ENCODE assay signal across 12 mouse cellular contexts in the genomic region with DNA sequence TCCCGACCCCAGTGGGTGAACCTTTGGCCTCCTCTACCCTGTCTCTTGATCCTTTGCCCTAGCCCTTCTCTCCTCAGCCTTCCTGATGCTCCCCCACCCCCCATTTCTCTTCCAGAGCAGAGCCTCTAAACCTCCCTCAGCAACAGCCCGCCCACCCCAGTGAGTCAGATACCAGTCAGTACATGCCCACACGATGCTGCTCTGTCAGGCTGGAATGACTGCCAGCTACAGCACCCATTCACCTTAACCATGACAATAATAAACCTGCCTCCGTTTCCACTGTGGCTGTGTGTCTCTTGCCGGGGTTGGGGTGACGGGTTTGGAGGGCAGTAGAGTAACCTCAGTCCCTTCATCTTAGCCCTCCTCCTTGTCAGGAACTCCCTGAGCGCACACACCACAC. TPM values are rescaled to one million over a fixed set of nuclear protein-coding genes. Genes with fewer than 3 reads are reported as not detected.
DNase-seq lines count a peak whose midpoint lies in the region; ATAC-seq and TF ChIP-seq lines count a peak whose summit lies in the region.
"Had no signal": no experiment of that assay in that cellular context is flagged by ENCODE, and none has a peak within 500 bp of the region (broad histone marks: within the 10 kb centered on the region; RNA-seq: fewer than 3 reads in every experiment).

No protein-coding gene starts in this region.

- peak overlapping the region; percentile 69 for H3K27ac ChIP-seq in stomach, postnatal 0 days (replicated peaks)
- H3K27ac ChIP-seq in midbrain, embryonic 14.5 days (replicated peaks; ENCODE audit: low read depth, low read length): no peak overlapping the region
- H3K27ac ChIP-seq: forebrain, embryonic 13.5 days; heart, embryonic 13.5 days had no signal

- no peaks in the 10 kb centered on the region for H3K9me3 ChIP-seq in stomach, postnatal 0 days (ENCODE audit: control insufficient read depth, low read length)
- H3K9me3 ChIP-seq in midbrain, embryonic 14.5 days (ENCODE audit: control insufficient read depth, low read length): no peaks in the 10 kb centered on the region
- H3K9me3 ChIP-seq: forebrain, embryonic 13.5 days had no signal

- 57% methylated on average over 7 of the region's 7 CpGs for WGBS in stomach, postnatal 0 days
- 78% methylated on average over 7 of the region's 7 CpGs for WGBS in midbrain, embryonic 14.5 days

- peak; percentile 19; the same call in 1 of the 2 replicates for ATAC-seq in stomach, postnatal 0 days (ENCODE audit: low FRiP score, low TSS enrichment)
- no peak for ATAC-seq in midbrain, embryonic 14.5 days (ENCODE audit: low FRiP score, low TSS enrichment)
- no peak for ATAC-seq in megakaryocyte, adult 5-6 weeks (ENCODE audit: poor library complexity, severe bottlenecking)

- H3K9ac ChIP-seq in stomach, postnatal 0 days (ENCODE audit: low read length): no peak overlapping the region
- H3K9ac ChIP-seq in midbrain, embryonic 14.5 days (replicated peaks; ENCODE audit: low read length): no peak overlapping the region
- H3K9ac ChIP-seq: forebrain, embryonic 13.5 days; heart, embryonic 13.5 days had no signal

- intact Hi-C loops in left cerebral cortex, postnatal 36 days (cut with DNase I): no loop called here

- DNase-seq in adrenal gland, postnatal 36 days: peak; percentile 46 to 52
- DNase-seq in adrenal gland, adult 18-20 months (ENCODE audit: low spot score in 2 of 2): no peak
- peak; percentile 88 for DNase-seq in right cerebral cortex, adult 18-20 months
- DNase-seq in right cerebral cortex, postnatal 4 days: no peak
- DNase-seq in left cerebral cortex, postnatal 36 days (ENCODE audit: low spot score in 2 of 2): peak; percentile 69 to 70
- no peak for DNase-seq in stomach, postnatal 0 days (ENCODE audit: low spot score)
- DNase-seq in midbrain, embryonic 14.5 days: no peak

- H3K4me2 ChIP-seq in stomach, postnatal 0 days (replicated peaks; ENCODE audit: low read depth): no peak overlapping the region
- H3K4me2 ChIP-seq in midbrain, embryonic 14.5 days (ENCODE audit: low read length): no peak overlapping the region
- H3K4me2 ChIP-seq: forebrain, embryonic 13.5 days; heart, embryonic 13.5 days had no signal

- H3K4me1 ChIP-seq in stomach, postnatal 0 days (replicated peaks; ENCODE audit: control insufficient read depth, insufficient read depth): no peaks in the 10 kb centered on the region
- H3K4me1 ChIP-seq in midbrain, embryonic 14.5 days (ENCODE audit: control insufficient read depth, insufficient read depth, low read length): no peaks in the 10 kb centered on the region
- H3K4me1 ChIP-seq: forebrain, embryonic 13.5 days had no signal

- no peak for TF ChIP-seq EP300 in stomach, postnatal 0 days (optimal IDR thresholded peaks at IDR 0.05)

- H3K36me3 ChIP-seq in stomach, postnatal 0 days (ENCODE audit: control insufficient read depth, insufficient read depth, low read length): no peaks in the 10 kb centered on the region
- H3K36me3 ChIP-seq in midbrain, embryonic 14.5 days (ENCODE audit: control insufficient read depth, insufficient read depth, low read length): peaks cover 3% of the 10 kb centered on the region; the same call in 1 of the 2 replicates

- no peak overlapping the region for H3K4me3 ChIP-seq in stomach, postnatal 0 days (ENCODE audit: low read depth, low read length)
- no peak overlapping the region for H3K4me3 ChIP-seq in midbrain, embryonic 14.5 days (replicated peaks; ENCODE audit: low read depth, low read length)
- H3K4me3 ChIP-seq: forebrain, embryonic 13.5 days; heart, embryonic 13.5 days had no signal

- no peaks in the 10 kb centered on the region for H3K27me3 ChIP-seq in stomach, postnatal 0 days (ENCODE audit: control insufficient read depth, insufficient read depth, low read length)
- H3K27me3 ChIP-seq in midbrain, embryonic 14.5 days (ENCODE audit: control insufficient read depth, insufficient read depth, low read length): no peaks in the 10 kb centered on the region
- H3K27me3 ChIP-seq: forebrain, embryonic 13.5 days; heart, embryonic 13.5 days had no signal

- TF ChIP-seq CTCF in stomach, postnatal 0 days (IDR thresholded peaks at IDR 0.05; ENCODE audit: low read depth): no peak

RNA-seq across cellular contexts. Expression of gene Masp2, which starts 1.8 kb away (rescaled TPM):
- total RNA-seq in adrenal gland, postnatal 36 days (2021): 1 to 10 TPM; 1.1 to 1.6 TPM
- total RNA-seq in adrenal gland, adult 18-20 months (2021): 1 to 10 TPM; 1.2 to 2.3 TPM
- 1 to 10 TPM; 1.5 to 5.5 TPM for total RNA-seq in left cerebral cortex, postnatal 36 days (2021)
- polyA plus RNA-seq in stomach, postnatal 0 days (2015; fragmentation: Nextera tagmentation; extraction: Ambion mirVana): 0.46 and 0.79 TPM in 2 replicates
- 0.51 and 1.00 TPM in 2 replicates for polyA plus RNA-seq in midbrain, embryonic 14.5 days (2014; fragmentation: Nextera tagmentation; extraction: Ambion mirVana)
- 0.21 TPM in 1 of 2 replicates, not detected in the other for total RNA-seq in megakaryocyte, adult 5-6 weeks (2015)
- total RNA-seq in megakaryocyte, adult 5-6 weeks (2017): 0.77 TPM in 1 of 2 replicates, not detected in the other
- polyA plus RNA-seq: heart, embryonic 13.5 days had no signal

RNA-seq across cellular contexts. Expression of gene Srm, which starts 12.8 kb away (rescaled TPM):
- total RNA-seq in adrenal gland, postnatal 36 days (2021): 10 to 100 TPM; 84.8 to 94.4 TPM
- total RNA-seq in adrenal gland, adult 18-20 months (2021): 10 to 100 TPM; 53.3 to 73.6 TPM
- total RNA-seq in left cerebral cortex, postnatal 36 days (2021): 10 to 100 TPM; 73.4 to 79.1 TPM
- 109 and 113 TPM in 2 replicates for polyA plus RNA-seq in stomach, postnatal 0 days (2015; fragmentation: Nextera tagmentation; extraction: Ambion mirVana)
- polyA plus RNA-seq in midbrain, embryonic 14.5 days (2014; fragmentation: Nextera tagmentation; extraction: Ambion mirVana): 146 and 171 TPM in 2 replicates
- 21.0 and 27.3 TPM in 2 replicates for total RNA-seq in megakaryocyte, adult 5-6 weeks (2015)
- 4.7 and 8.5 TPM in 2 replicates for total RNA-seq in megakaryocyte, adult 5-6 weeks (2017)

RNA-seq across cellular contexts. Expression of gene Tardbp, which starts 22.7 kb away (rescaled TPM):
- 100 to 1,000 TPM; 233 to 286 TPM for total RNA-seq in adrenal gland, postnatal 36 days (2021)
- total RNA-seq in adrenal gland, adult 18-20 months (2021): 100 to 1,000 TPM; 216 to 267 TPM
- 100 to 1,000 TPM; 151 to 208 TPM for total RNA-seq in left cerebral cortex, postnatal 36 days (2021)
- 99.8 and 106 TPM in 2 replicates for polyA plus RNA-seq in stomach, postnatal 0 days (2015; fragmentation: Nextera tagmentation; extraction: Ambion mirVana)
- 105 and 106 TPM in 2 replicates for polyA plus RNA-seq in midbrain, embryonic 14.5 days (2014; fragmentation: Nextera tagmentation; extraction: Ambion mirVana)
- total RNA-seq in megakaryocyte, adult 5-6 weeks (2015): 193 and 196 TPM in 2 replicates
- 339 and 406 TPM in 2 replicates for total RNA-seq in megakaryocyte, adult 5-6 weeks (2017)

RNA-seq across cellular contexts. Expression of gene Gm572, which starts 39.0 kb away (rescaled TPM):
- total RNA-seq in adrenal gland, postnatal 36 days (2021): not detected
- total RNA-seq in adrenal gland, adult 18-20 months (2021): not detected
- not detected for total RNA-seq in left cerebral cortex, postnatal 36 days (2021)
- 0.10 and 0.16 TPM in 2 replicates for polyA plus RNA-seq in stomach, postnatal 0 days (2015; fragmentation: Nextera tagmentation; extraction: Ambion mirVana)
- polyA plus RNA-seq in midbrain, embryonic 14.5 days (2014; fragmentation: Nextera tagmentation; extraction: Ambion mirVana): not detected in 2 replicates
- total RNA-seq in megakaryocyte, adult 5-6 weeks (2015): 0.23 and 0.29 TPM in 2 replicates
- not detected in 2 replicates for total RNA-seq in megakaryocyte, adult 5-6 weeks (2017)
- total RNA-seq: megakaryocyte-erythroid progenitor cell, adult 5-6 weeks had no signal
- polyA plus RNA-seq: brain, embryonic 14.5 days; forebrain, embryonic 13.5 days had no signal

RNA-seq across cellular contexts. Expression of gene Exosc10, which starts 45.9 kb away (rescaled TPM):
- total RNA-seq in adrenal gland, postnatal 36 days (2021): 10 to 100 TPM; 43.6 to 52.6 TPM
- total RNA-seq in adrenal gland, adult 18-20 months (2021): 10 to 100 TPM; 42.7 to 44.8 TPM
- total RNA-seq in left cerebral cortex, postnatal 36 days (2021): 10 to 100 TPM; 43.0 to 53.4 TPM
- polyA plus RNA-seq in stomach, postnatal 0 days (2015; fragmentation: Nextera tagmentation; extraction: Ambion mirVana): 30.0 and 35.2 TPM in 2 replicates
- polyA plus RNA-seq in midbrain, embryonic 14.5 days (2014; fragmentation: Nextera tagmentation; extraction: Ambion mirVana): 76.5 and 93.2 TPM in 2 replicates
- total RNA-seq in megakaryocyte, adult 5-6 weeks (2015): 47.0 and 48.7 TPM in 2 replicates
- 42.4 and 42.8 TPM in 2 replicates for total RNA-seq in megakaryocyte, adult 5-6 weeks (2017)

Comparison
In these comparisons a context has a peak if more than half of its experiments do, and no peak if none do; other contexts are left out.
1. DNase-seq: peak in adrenal gland, postnatal 36 days (2 of 2), right cerebral cortex, adult 18-20 months (single experiment) and left cerebral cortex, postnatal 36 days (2 of 2); none in adrenal gland, adult 18-20 months (0 of 2), right cerebral cortex, postnatal 4 days (single experiment), stomach, postnatal 0 days (single experiment) and midbrain, embryonic 14.5 days (single experiment).